Mouse (Mus musculus): ENCODE measurements at regions not wholly inside any gene's neighbourhood (a gene's known extent, or its start where the extent isn't known, plus 50 kb on each side); places are given as distances from the start of the nearest gene placed in this dataset.

- TF ChIP-seq CTCF (IDR thresholded peaks at IDR 0.05; ENCODE audit: low read depth) (no peak), EP300 (IDR thresholded peaks at IDR 0.05; ENCODE audit: low read depth) (no peak)
Measured at GRCm38 (mm10) chr14:104300141-104300540, 167.7 kb downstream of the Pou4f1 start.

Data from liver, postnatal 0 days (tissue).